In the genomic region with DNA sequence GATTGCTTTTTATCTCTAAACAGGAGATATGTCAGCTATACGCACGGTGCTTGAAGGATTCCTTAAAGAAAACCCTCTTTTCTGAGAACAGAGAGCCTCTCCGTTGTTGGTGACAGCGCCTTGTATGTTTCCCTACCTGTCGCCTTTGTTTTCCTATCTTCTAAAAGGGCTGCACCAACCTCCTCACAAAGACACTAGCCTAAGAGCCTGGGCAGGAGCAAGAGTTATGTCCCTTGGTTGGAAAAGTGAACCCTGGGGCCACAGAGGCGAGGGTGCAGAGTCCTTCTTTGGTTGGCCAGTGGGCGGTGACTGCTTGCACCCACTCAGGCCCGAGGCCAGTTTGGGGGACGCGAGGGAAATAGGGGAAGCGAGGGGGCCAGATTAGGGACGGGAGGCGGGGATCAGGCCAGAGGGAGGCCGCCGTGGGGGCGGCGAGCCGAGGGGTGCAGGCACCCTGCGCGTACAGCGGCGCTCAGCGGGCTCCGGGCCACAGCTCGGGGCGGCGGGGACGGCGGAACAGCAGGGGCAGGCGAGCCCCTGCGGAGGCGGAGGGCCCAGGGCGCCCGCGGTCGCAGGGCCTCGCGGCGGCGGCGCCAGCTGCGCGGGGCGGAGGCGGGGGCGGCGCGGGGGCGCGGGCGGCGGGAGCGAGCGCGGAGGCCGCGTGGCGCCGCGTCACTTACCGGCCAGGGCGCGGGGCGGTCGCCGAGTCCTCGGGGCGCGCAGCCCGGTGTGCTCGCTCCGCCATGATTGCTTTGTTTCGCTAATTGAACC, we compare ENCODE assay signal across 8 mouse cellular contexts. TPM values are rescaled to one million over a fixed set of nuclear protein-coding genes. Genes with fewer than 3 reads are reported as not detected.
A peak's percentile ranks its signal among the peaks of the same experiment; 100 is the strongest.
DNase-seq lines count a peak whose midpoint lies in the region; ATAC-seq lines count a peak whose summit lies in the region.

No protein-coding gene starts in this region.

- peak; percentile 68 for DNase-seq in ZHBTc4 (ENCODE audit: low read depth, low spot score)
- peak; percentile 76 to 83 for DNase-seq in cerebellum, postnatal 10 days
- DNase-seq in frontal cortex, postnatal 25 days (ENCODE audit: low spot score in 2 of 2) = peak; percentile 29 to 33
- peak; percentile 30 to 50 for DNase-seq in left cerebral cortex, adult 18-20 months (ENCODE audit: low spot score in 2 of 2)
- DNase-seq in lung, postnatal 36 days = peak; percentile 23
- peak; percentile 46 for DNase-seq in right cerebral cortex, adult 18-20 months
- peak; percentile 45 for DNase-seq in urinary bladder, postnatal 25 days (ENCODE audit: low spot score)

- WGBS in hindbrain, embryonic 13.5 days = 2% methylated on average over 37 of the region's 73 CpGs

- no peaks in the 10 kb centered on the region for H3K36me3 ChIP-seq in hindbrain, embryonic 13.5 days

- H3K27me3 ChIP-seq in hindbrain, embryonic 13.5 days = no peaks in the 10 kb centered on the region

- peak overlapping the region; percentile 71 for H3K4me2 ChIP-seq in hindbrain, embryonic 13.5 days

- H3K27ac ChIP-seq in hindbrain, embryonic 13.5 days = peak overlapping the region; percentile 98

- H3K9me3 ChIP-seq in hindbrain, embryonic 13.5 days = no peaks in the 10 kb centered on the region

- H3K4me1 ChIP-seq in hindbrain, embryonic 13.5 days (replicated peaks) = peaks cover 8% of the 10 kb centered on the region

- ATAC-seq in hindbrain, embryonic 13.5 days (ENCODE audit: low FRiP score) = peak; percentile 96

- H3K4me3 ChIP-seq in hindbrain, embryonic 13.5 days = peak overlapping the region; percentile 58

- H3K9ac ChIP-seq in hindbrain, embryonic 13.5 days = peak overlapping the region; percentile 90

RNA-seq across cellular contexts. Expression of gene 5730522E02Rik, which starts 0.6 kb away (rescaled TPM):
- 14.9 and 15.7 TPM in 2 replicates for polyA plus RNA-seq in hindbrain, embryonic 13.5 days (2015; fragmentation: Nextera tagmentation; extraction: Ambion mirVana)
- 10 to 100 TPM; 10.6 to 12.3 TPM for total RNA-seq in left cerebral cortex, adult 18-20 months (2021)

Comparison
In these comparisons a context has a peak if more than half of its experiments do, and no peak if none do; other contexts are left out.
1. Peak in every context shown above with its lines: DNase-seq, ATAC-seq, H3K4me3 ChIP-seq and H3K27ac ChIP-seq.
2. DNase-seq: peak in every context shown above with its lines; median percentile 80 in cerebellum, postnatal 10 days; 68 in ZHBTc4; 46 in right cerebral cortex, adult 18-20 months; 45 in urinary bladder, postnatal 25 days; 40 in left cerebral cortex, adult 18-20 months; 31 in frontal cortex, postnatal 25 days; 23 in lung, postnatal 36 days.